Mouse (Mus musculus) stomach, postnatal 0 days (tissue): ENCODE measurements around the gene 4930432M17Rik. TPM values are rescaled to one million over a fixed set of nuclear protein-coding genes. Genes with fewer than 3 reads are reported as not detected.
A peak's percentile ranks its signal among the peaks of the same experiment; 100 is the strongest.

Source experiments
- ATAC-seq: fragments of 200-750 bp; cut with Nextera tagmentation; 2 replicates; pipeline ENCODE4 v1.8.0; 2017; ENCODE audit not compliant: low FRiP score, low TSS enrichment
- DNase-seq: peaks from one replicate; pipeline ENCODE4 v3.0.0-alpha.2; 2016; ENCODE audit warnings: low spot score
- H3K27ac ChIP-seq: fragments of 300-500 bp; sonication (generic); replicated peaks from 2 replicates; pipeline ENCODE4 v1.5.1; 2014; ENCODE audit warnings: mild to moderate bottlenecking, control low read depth
- H3K27me3 ChIP-seq: fragments of 300-500 bp; sonication (generic); 2 replicates; pipeline ENCODE4 v1.6.1; 2014; ENCODE audit warnings: low read length; ENCODE audit not compliant: control insufficient read depth, insufficient read depth
- H3K36me3 ChIP-seq: fragments of 300-500 bp; sonication (generic); 2 replicates; pipeline ENCODE4 v1.6.1; 2014; ENCODE audit warnings: low read length, mixed read lengths; ENCODE audit not compliant: control insufficient read depth, insufficient read depth
- H3K4me1 ChIP-seq: fragments of 300-500 bp; sonication (generic); replicated peaks from 2 replicates; pipeline ENCODE4 v1.6.1; 2014; ENCODE audit warnings: antibody characterized with exemption; ENCODE audit not compliant: control insufficient read depth, insufficient read depth
- H3K4me2 ChIP-seq: fragments of 300-500 bp; sonication (generic); replicated peaks from 2 replicates; pipeline ENCODE4 v1.6.1; 2014; ENCODE audit warnings: low read depth, mild to moderate bottlenecking, control low read depth, moderate library complexity
- H3K4me3 ChIP-seq: fragments of 300-500 bp; sonication (generic); 2 replicates; pipeline ENCODE4 v1.5.1; 2014; ENCODE audit warnings: low read depth, low read length, control low read depth
- H3K9ac ChIP-seq: fragments of 300-500 bp; sonication (generic); 2 replicates; pipeline ENCODE4 v1.6.1; 2014; ENCODE audit warnings: mild to moderate bottlenecking, low read length, control low read depth, mixed read lengths
- H3K9me3 ChIP-seq: fragments of 300-500 bp; sonication (generic); 2 replicates; pipeline ENCODE4 v1.6.1; 2016; ENCODE audit warnings: low read length; ENCODE audit not compliant: control insufficient read depth
- CTCF ChIP-seq: IDR thresholded peaks from 2 replicates; pipeline ENCODE4 v1.5.1; 2016; ENCODE audit warnings: antibody characterized with exemption, low read depth, mild to moderate bottlenecking, moderate library complexity
- EP300 ChIP-seq: optimal IDR thresholded peaks from 2 replicates; pipeline ENCODE3; 2016; ENCODE audit warnings: antibody characterized with exemption
- WGBS: fragments of 180-500 bp; shearing (Covaris S2); extraction: QIAGEN DNeasy Blood & Tissue Kit; methylation state at CpG from one replicate; pipeline ENCODE4 v1.1.7; 2014; 5-methylcytosine and 5-hydroxymethylcytosine counted together
- polyA plus RNA-seq: library from polyadenylated mRNA; unstranded; fragments of >200 nt; fragmentation: Nextera tagmentation; extraction: Ambion mirVana; gene quantifications from 2 replicates; pipeline ENCODE4 v1.2.1, GENCODE M21; 2015

The 4930432M17Rik gene
- polyA plus RNA-seq, 1 experiment from 2014 or later, result not detected

GRCm38 (mm10) chr3:121720801-121721690 is 50.5 kb downstream of the 4930432M17Rik start:
- H3K9me3 ChIP-seq, result no peaks in the 10 kb centered on the region
- H3K9ac ChIP-seq, result no peak overlapping the region
- TF ChIP-seq EP300 (no peak), CTCF (no peak)
- WGBS, result 39% methylated on average over 14 of the region's 14 CpGs
- H3K27ac ChIP-seq, result no peak overlapping the region
- no peaks in the 10 kb centered on the region for H3K36me3 ChIP-seq
- no peaks in the 10 kb centered on the region for H3K27me3 ChIP-seq
- no peak overlapping the region for H3K4me3 ChIP-seq
- ATAC-seq, result no peak
- H3K4me2 ChIP-seq, result no peak overlapping the region
- DNase-seq, result peak; percentile 23
- no peaks in the 10 kb centered on the region for H3K4me1 ChIP-seq

DNA sequence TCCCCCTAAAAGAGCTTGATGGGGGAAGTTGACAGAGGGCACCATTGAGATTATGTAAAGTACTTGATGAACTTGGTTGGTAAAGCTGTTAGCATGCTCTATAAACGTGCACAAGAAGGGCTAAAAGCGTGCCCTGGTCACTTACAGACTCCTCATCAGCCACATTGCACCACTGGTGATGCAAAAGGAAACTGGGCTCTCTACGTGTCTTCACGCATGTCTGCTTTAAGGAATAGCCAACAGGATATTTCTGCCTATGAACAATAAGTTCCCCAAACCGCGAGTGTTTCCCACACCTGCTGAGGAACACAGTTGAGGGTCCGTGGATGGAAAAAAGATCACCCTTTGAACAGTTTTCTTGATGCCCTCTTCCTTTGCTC is 51.1 kb downstream of the 4930432M17Rik start:
- Histone ChIP-seq H3K27ac (no peak overlapping the region), H3K4me2 (no peak overlapping the region), H3K9me3 (no peaks in the 10 kb centered on the region), H3K9ac (no peak overlapping the region), H3K27me3 (no peaks in the 10 kb centered on the region), H3K4me1 (no peaks in the 10 kb centered on the region), H3K36me3 (no peaks in the 10 kb centered on the region), H3K4me3 (no peak overlapping the region)
- TF ChIP-seq CTCF, result no peak
- no peak for TF ChIP-seq EP300
- DNase-seq, result no peak
- ATAC-seq, result no peak
- WGBS, result 77% methylated on average over 7 of the region's 7 CpGs

GRCm38 (mm10) chr3:121722971-121723844 is 52.6 kb downstream of the 4930432M17Rik start, which contains the start of gene F3:
F3 (plus strand) TSS chr3:121723537.
- Histone ChIP-seq H3K4me3 (peak within 1 kb of the TSS; percentile 62), H3K4me1 (no peaks in the 10 kb centered on the region), H3K9ac (peak within 1 kb of the TSS; percentile 66), H3K9me3 (no peaks in the 10 kb centered on the region), H3K4me2 (peak within 1 kb of the TSS; percentile 91), H3K27ac (peak within 1 kb of the TSS; percentile 81), H3K36me3 (no peaks in the 10 kb centered on the region), H3K27me3 (no peaks in the 10 kb centered on the region)
- ATAC-seq, result peak; percentile 83
- DNase-seq, result peak; percentile 89
- WGBS, result under 1% methylated on average over 51 of the region's 73 CpGs
- peak; percentile 87 for TF ChIP-seq CTCF
- no peak for TF ChIP-seq EP300

DNA sequence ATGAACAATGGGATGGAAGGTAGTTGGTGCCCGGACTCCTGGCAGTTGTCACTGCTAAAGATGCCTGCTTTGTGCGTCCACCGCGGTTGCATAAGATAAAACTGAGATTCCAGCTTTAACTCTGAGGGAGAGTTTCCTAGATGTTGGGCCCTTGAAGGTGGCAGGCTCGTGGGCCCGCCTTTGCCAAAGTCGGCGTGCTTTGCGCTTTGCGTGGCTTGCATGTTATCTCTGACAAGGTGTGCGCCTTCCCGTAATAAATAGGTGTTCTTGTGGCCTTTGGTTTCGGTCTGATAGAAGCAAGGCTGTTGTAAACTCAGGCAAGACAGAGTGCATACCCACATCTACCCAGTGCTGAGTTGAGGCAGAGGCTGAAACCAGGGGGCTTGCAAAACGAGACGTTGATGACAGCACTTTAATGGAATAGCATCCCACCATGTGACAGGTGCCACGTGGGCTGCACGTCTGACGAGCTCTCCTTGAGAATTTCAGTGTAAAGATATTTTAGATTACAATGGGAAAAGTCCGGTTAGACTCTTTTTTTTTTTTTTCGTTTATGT is 53.5 kb downstream of the 4930432M17Rik start:
- 8% methylated on average over 20 of the region's 20 CpGs for WGBS
- Histone ChIP-seq H3K4me2 (peak overlapping the region; percentile 91), H3K4me3 (peak overlapping the region; percentile 62), H3K27me3 (no peaks in the 10 kb centered on the region), H3K9ac (peak overlapping the region; percentile 66), H3K4me1 (no peaks in the 10 kb centered on the region), H3K27ac (peak overlapping the region; percentile 81), H3K9me3 (no peaks in the 10 kb centered on the region), H3K36me3 (no peaks in the 10 kb centered on the region)
- TF ChIP-seq CTCF (no peak), EP300 (no peak)
- ATAC-seq (peak; percentile 24; the same call in 1 of the 2 replicates), DNase-seq (peak; percentile 53)

DNA sequence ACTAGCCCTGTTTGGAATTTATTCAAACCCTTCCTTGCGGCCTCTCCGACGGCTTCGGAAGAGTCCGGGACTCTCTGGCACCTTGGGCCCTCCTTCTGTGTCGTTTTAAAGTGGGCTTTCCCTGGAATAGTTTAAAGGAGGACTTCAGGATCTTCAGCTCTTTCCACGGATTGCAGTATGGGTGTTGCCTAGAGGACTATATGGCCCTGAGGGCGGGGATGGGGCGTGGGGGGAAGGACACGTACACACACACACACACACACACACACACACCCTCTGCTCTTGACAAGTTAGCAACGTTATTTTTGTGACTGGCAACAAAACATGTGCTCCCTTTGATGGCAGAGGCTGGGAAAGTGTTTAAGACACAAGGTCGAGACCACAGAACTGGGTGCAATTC is 54.0 kb downstream of the 4930432M17Rik start:
- H3K9ac ChIP-seq, result peak overlapping the region; percentile 66; the same call in 1 of the 2 replicates
- H3K27ac ChIP-seq, result 0 out of 2 replicates have a peak overlapping the region, but pooled peaks have one; percentile 8
- no peak for TF ChIP-seq EP300
- TF ChIP-seq CTCF, result no peak
- DNase-seq (peak; percentile 33), ATAC-seq (no peak)
- H3K9me3 ChIP-seq, result no peaks in the 10 kb centered on the region
- no peaks in the 10 kb centered on the region for H3K4me1 ChIP-seq
- H3K4me3 ChIP-seq, result peak overlapping the region; percentile 62
- H3K4me2 ChIP-seq, result peak overlapping the region; percentile 91
- no peaks in the 10 kb centered on the region for H3K27me3 ChIP-seq
- H3K36me3 ChIP-seq, result 0 out of 2 replicates have a peak, but pooled peaks cover 2% of the 10 kb centered on the region
- WGBS, result 33% methylated on average over 12 of the region's 12 CpGs
